Mouse (Mus musculus) lung, postnatal 0 days (tissue): ENCODE results near the gene C130026I21Rik.
"Not testable (repeated sequence)": the region's sequence is repeated elsewhere in the genome, so short reads cannot be mapped to it uniquely, and the experiment has no call there.

Source experiments
- CTCF ChIP-seq: IDR thresholded peaks from 2 replicates; pipeline ENCODE4 v1.5.1; 2016; ENCODE audit warnings: antibody characterized with exemption, mild to moderate bottlenecking
- EP300 ChIP-seq: IDR thresholded peaks from 2 replicates; pipeline ENCODE4 v1.6.1; 2016; ENCODE audit warnings: antibody characterized with exemption, mild to moderate bottlenecking, control low read depth

GRCm38 (mm10) chr1:85248985-85249384 is 21.4 kb downstream of the C130026I21Rik start:
- TF ChIP-seq CTCF, EP300: not testable (repeated sequence)
